Mouse (Mus musculus) limb, embryonic 12.5 days (tissue): ENCODE measurements around the gene Kcmf1. TPM values are rescaled to one million over a fixed set of nuclear protein-coding genes. Genes with fewer than 3 reads are reported as not detected.

Experiments
- ATAC-seq: fragments of 200-750 bp; cut with Nextera tagmentation; 2 replicates; pipeline ENCODE4 v1.8.0; 2017; ENCODE audit warnings: low read depth, moderate TSS enrichment; ENCODE audit not compliant: insufficient number of reproducible peaks, insufficient read depth, low FRiP score, low TSS enrichment
- H3K27ac ChIP-seq: fragments of 300-500 bp; sonication (generic); 2 replicates; pipeline ENCODE4 v1.5.1; 2016; ENCODE audit warnings: mild to moderate bottlenecking, moderate library complexity
- H3K27me3 ChIP-seq: fragments of 300-500 bp; sonication (generic); 2 replicates; pipeline ENCODE4 v1.6.1; 2016; ENCODE audit warnings: mild to moderate bottlenecking, moderate library complexity
- H3K36me3 ChIP-seq: fragments of 300-500 bp; sonication (generic); 2 replicates; pipeline ENCODE4 v1.6.1; 2016; ENCODE audit warnings: mild to moderate bottlenecking, moderate library complexity
- H3K4me1 ChIP-seq: fragments of 300-500 bp; sonication (generic); replicated peaks from 2 replicates; pipeline ENCODE4 v1.6.1; 2016
- H3K4me2 ChIP-seq: fragments of 300-500 bp; sonication (generic); 2 replicates; pipeline ENCODE4 v1.6.1; 2016; ENCODE audit warnings: mild to moderate bottlenecking, moderate library complexity
- H3K4me3 ChIP-seq: fragments of 300-500 bp; sonication (generic); replicated peaks from 2 replicates; pipeline ENCODE4 v1.5.1; 2016; ENCODE audit warnings: mild to moderate bottlenecking
- H3K9ac ChIP-seq: fragments of 300-500 bp; sonication (generic); replicated peaks from 2 replicates; pipeline ENCODE4 v1.6.1; 2016; ENCODE audit warnings: mild to moderate bottlenecking, moderate library complexity
- H3K9me3 ChIP-seq: fragments of 300-500 bp; sonication (generic); 2 replicates; pipeline ENCODE4 v1.6.1; 2016; ENCODE audit warnings: mild to moderate bottlenecking, moderate library complexity
- WGBS: fragments of 180-500 bp; shearing (Covaris S2); methylation state at CpG from one replicate; pipeline ENCODE4 v1.1.7; 2016; 5-methylcytosine and 5-hydroxymethylcytosine counted together
- polyA plus RNA-seq: library from polyadenylated mRNA; unstranded; fragments of >200 nt; fragmentation: Nextera tagmentation; extraction: Ambion mirVana; gene quantifications from 2 replicates; pipeline ENCODE4 v1.2.1, GENCODE M21; 2016

Kcmf1 gene
- polyA plus RNA-seq, 1 experiment from 2014 or later = 55.1 TPM

DNA sequence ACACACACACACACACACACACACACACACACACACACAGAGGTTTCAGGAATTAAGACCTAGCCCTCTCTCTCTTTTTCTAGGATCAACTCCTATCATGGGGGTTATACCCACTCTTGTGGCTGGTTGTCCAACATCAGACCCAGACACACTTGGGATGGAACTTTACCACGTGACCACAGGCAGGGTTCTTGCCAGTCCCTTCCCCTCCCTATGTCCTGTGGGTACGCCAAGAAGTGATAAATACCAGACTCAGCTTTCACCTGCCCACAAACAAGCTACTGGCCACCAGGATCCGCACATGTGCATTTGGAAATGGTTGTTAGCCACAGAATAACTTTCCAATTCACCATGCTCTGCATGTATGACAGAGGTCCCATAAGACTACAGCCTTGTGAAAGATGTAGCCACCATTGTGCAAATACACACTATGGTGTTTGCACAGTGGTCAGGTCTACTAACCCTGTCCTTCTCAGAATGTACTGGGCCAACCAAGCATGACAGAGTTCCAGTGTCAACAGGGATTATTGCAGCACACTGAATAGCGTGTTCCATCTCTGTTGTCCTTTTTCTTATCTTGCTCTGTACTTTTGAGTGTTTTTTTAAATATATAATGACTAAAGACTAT is 90.1 kb downstream of the Kcmf1 start:
- H3K4me2 ChIP-seq = no peak overlapping the region
- H3K9ac ChIP-seq = no peak overlapping the region
- H3K4me1 ChIP-seq = no peaks in the 10 kb centered on the region
- no peaks in the 10 kb centered on the region for H3K27me3 ChIP-seq
- 73% methylated on average over 4 of the region's 4 CpGs for WGBS
- H3K36me3 ChIP-seq = no peaks in the 10 kb centered on the region
- no peak overlapping the region for H3K4me3 ChIP-seq
- no peaks in the 10 kb centered on the region for H3K9me3 ChIP-seq
- no peak for ATAC-seq
- H3K27ac ChIP-seq = no peak overlapping the region

DNA sequence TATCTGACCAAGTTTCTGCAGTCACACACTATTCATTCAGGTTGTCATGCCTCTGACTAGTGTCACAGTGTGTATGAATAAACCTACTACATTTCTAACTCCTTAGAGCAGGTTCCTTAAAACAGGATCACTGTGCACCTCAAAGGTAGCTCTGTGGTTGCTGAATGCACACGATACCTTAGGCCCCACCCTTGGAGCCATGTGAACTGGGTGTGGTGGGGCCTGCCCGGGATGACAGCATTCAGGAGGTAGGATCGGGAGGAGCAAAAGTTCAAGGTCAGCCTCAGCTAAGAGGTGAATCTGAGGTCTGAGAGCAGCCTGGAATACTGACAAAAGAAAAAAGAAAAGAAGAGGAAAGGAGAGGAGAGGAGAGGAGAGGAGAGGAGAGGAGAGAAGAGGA is 91.4 kb downstream of the Kcmf1 start:
- Histone ChIP-seq H3K9ac (no peak overlapping the region), H3K4me3 (no peak overlapping the region), H3K36me3 (no peaks in the 10 kb centered on the region), H3K4me2 (no peak overlapping the region), H3K27ac (no peak overlapping the region), H3K27me3 (no peaks in the 10 kb centered on the region), H3K4me1 (no peaks in the 10 kb centered on the region), H3K9me3 (no peaks in the 10 kb centered on the region)
- ATAC-seq = no peak
- 58% methylated on average over 3 of the region's 3 CpGs for WGBS

DNA sequence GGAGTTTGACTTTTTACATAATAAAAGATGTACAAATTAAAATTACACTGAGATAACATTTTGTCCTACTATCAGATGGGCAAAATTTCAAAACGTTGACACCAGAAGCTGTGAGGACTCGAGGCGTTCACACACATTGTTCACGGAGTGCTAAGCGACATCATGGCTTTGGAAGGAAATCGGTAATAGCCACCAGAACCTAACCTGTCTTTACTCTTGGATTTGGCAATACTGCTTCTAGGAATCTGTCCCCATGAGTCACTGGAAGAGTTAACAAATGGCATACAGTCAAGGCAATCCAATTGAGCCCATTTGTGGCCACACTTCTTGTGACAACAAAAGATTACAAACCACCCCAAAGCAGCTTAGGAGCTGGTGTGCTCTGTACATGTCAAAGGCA is 96.1 kb downstream of the Kcmf1 start:
- 89% methylated on average over 6 of the region's 6 CpGs for WGBS
- Histone ChIP-seq H3K9ac (no peak overlapping the region), H3K9me3 (no peaks in the 10 kb centered on the region), H3K4me1 (no peaks in the 10 kb centered on the region), H3K4me2 (no peak overlapping the region), H3K4me3 (no peak overlapping the region), H3K36me3 (no peaks in the 10 kb centered on the region), H3K27ac (no peak overlapping the region), H3K27me3 (no peaks in the 10 kb centered on the region)
- no peak for ATAC-seq

DNA sequence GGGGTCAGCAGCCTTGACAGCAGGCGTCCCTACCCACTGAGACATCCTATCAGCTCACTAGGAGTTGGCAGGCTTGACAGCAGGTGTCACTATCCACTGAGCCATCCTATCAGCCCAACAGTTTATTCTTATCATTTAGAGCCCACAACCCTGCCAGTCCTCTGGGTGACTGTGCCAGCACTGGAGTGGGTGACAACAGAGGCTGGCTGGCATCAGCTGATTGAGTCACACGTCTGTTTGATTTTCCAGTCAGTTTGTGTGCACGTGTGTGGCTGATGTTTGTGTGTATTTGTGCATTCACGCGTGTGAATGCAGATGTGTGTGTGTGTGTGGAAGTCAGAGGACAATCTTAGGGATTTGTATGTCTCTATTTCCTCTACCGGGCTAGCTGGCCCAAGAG is 97.7 kb downstream of the Kcmf1 start:
- Histone ChIP-seq H3K4me3 (no peak overlapping the region), H3K36me3 (no peaks in the 10 kb centered on the region), H3K4me1 (no peaks in the 10 kb centered on the region), H3K27ac (no peak overlapping the region), H3K9me3 (no peaks in the 10 kb centered on the region), H3K9ac (no peak overlapping the region), H3K4me2 (no peak overlapping the region), H3K27me3 (no peaks in the 10 kb centered on the region)
- no peak for ATAC-seq
- 93% methylated on average over 6 of the region's 6 CpGs for WGBS

DNA sequence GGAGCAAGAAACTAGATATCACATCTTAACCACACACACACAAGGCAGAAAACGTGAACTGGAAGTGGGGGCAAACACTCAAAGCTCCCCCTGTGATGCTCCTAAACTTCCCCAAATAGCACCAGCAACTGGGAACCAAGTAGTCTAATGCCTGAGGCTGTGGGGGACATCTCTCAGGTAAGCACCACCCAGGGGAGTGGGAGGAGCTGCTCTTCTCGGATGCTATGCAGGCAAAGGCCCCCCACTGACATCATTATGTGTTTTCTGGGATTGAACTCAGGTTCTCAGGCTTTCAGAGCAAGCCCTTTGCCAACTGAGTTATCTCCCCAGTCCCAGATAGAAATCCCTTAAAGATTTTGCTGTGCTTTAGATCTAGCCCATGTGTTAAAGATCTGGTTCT is 99.1 kb downstream of the Kcmf1 start:
- ATAC-seq = no peak

DNA sequence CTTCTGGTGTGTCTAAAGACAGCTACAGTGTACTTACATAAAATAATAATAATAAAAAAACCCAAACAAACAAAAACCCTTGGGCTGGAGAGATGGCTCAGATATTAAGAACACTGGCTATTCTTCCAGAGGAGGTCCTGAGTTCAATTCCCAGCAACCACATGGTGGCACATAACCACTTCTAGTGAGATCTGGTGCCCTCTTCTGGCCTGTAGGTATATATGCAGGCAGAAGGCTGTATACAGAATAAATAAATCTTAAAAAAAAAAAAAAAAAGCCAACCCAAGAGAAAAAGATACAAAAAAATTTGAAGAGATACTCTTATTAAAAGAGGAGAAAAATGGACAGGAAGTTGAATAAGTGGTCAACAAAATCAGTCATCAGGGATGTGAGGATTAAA is 102.0 kb downstream of the Kcmf1 start:
- H3K27ac ChIP-seq = no peak overlapping the region
- H3K4me3 ChIP-seq = no peak overlapping the region
- no peaks in the 10 kb centered on the region for H3K9me3 ChIP-seq
- no peak overlapping the region for H3K4me2 ChIP-seq
- no peaks in the 10 kb centered on the region for H3K27me3 ChIP-seq
- H3K36me3 ChIP-seq = no peaks in the 10 kb centered on the region
- no peak overlapping the region for H3K9ac ChIP-seq
- no peak for ATAC-seq
- H3K4me1 ChIP-seq = no peaks in the 10 kb centered on the region

More for the DNA sequence above, 99.1 kb downstream of the Kcmf1 start:
- no peak overlapping the region for H3K4me3 ChIP-seq
- no peak overlapping the region for H3K4me2 ChIP-seq
- H3K9ac ChIP-seq = no peak overlapping the region
- H3K4me1 ChIP-seq = no peaks in the 10 kb centered on the region
- H3K27me3 ChIP-seq = no peaks in the 10 kb centered on the region
- no peaks in the 10 kb centered on the region for H3K9me3 ChIP-seq
- H3K36me3 ChIP-seq = no peaks in the 10 kb centered on the region
- no peak overlapping the region for H3K27ac ChIP-seq
- WGBS = 47% methylated on average over 2 of the region's 2 CpGs

DNA sequence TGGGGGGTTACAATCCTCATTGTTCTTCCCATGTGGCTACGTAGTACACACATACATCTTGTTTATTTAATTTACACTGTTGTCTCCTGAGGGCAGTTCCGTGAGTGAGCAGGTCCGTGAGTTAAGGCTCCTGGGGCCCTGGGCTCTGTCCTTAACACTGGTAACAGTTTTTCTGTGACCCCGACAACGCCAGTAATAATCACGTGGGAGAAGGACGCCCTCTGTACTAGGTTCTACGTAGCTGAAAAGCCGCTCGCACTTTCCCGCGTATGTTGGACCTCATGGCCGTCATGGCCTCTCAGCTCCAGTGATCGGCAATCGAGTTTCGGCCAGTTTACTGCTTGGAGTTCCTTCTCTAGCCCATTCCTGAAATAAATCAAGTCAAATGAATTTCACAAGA is 104.3 kb downstream of the Kcmf1 start:
- ATAC-seq = no peak
- Histone ChIP-seq H3K27ac (no peak overlapping the region), H3K9ac (no peak overlapping the region), H3K4me1 (no peaks in the 10 kb centered on the region), H3K4me3 (no peak overlapping the region), H3K27me3 (no peaks in the 10 kb centered on the region), H3K36me3 (no peaks in the 10 kb centered on the region), H3K9me3 (no peaks in the 10 kb centered on the region), H3K4me2 (no peak overlapping the region)
- 51% methylated on average over 16 of the region's 16 CpGs for WGBS

DNA sequence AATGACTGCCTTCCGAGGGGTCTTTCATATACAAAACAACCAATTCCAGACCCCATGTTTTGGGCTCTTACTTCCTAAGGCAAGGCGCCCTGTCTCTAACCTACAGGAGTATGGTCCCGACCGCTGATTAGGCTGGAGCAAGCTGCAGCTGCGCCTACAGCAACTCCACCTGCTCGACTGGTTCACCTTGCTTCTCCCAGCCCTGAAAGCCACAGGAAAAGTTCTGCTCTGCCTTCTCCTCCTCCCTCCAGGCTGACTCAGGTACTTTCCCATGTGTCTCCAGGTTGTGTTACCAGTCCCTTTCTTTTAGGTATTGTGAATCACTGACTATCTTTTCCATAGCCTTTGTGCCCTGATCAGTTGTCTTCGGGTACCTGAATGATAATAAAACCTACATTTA is 104.9 kb downstream of the Kcmf1 start:
- no peaks in the 10 kb centered on the region for H3K9me3 ChIP-seq
- H3K27me3 ChIP-seq = no peaks in the 10 kb centered on the region
- peaks cover 1% of the 10 kb centered on the region; the same call in 1 of the 2 replicates for H3K4me1 ChIP-seq
- H3K27ac ChIP-seq = no peak overlapping the region
- H3K36me3 ChIP-seq = no peaks in the 10 kb centered on the region
- no peak overlapping the region for H3K4me3 ChIP-seq
- ATAC-seq = no peak
- WGBS = 49% methylated on average over 7 of the region's 7 CpGs
- no peak overlapping the region for H3K9ac ChIP-seq
- no peak overlapping the region for H3K4me2 ChIP-seq

DNA sequence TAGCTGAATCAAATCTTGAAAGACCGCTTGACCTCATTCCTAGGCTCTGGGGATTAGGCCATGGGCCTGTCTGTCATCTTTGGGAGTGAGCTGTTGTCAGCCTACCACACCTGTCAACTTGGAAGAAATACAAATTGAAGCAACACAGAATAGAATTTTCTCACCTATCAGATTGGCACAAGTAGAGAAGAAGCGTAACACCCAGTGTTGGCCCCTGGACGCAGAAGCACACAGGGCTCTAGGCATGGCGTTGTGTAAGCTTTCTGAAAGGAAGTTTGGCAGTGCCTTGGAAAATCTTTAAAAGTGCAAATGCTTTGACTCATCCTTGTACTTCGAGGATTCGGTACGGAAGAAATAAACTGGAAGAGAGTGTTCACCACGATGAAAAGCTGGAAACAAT is 107.1 kb downstream of the Kcmf1 start:
- H3K4me2 ChIP-seq = no peak overlapping the region
- H3K4me3 ChIP-seq = no peak overlapping the region
- ATAC-seq = no peak
- no peaks in the 10 kb centered on the region for H3K27me3 ChIP-seq
- peaks cover 4% of the 10 kb centered on the region; the same call in 1 of the 2 replicates for H3K4me1 ChIP-seq
- 94% methylated on average over 8 of the region's 8 CpGs for WGBS
- no peak overlapping the region for H3K27ac ChIP-seq
- H3K9me3 ChIP-seq = no peaks in the 10 kb centered on the region
- no peaks in the 10 kb centered on the region for H3K36me3 ChIP-seq
- no peak overlapping the region for H3K9ac ChIP-seq

Other genes starting within 250 kb of the Kcmf1 start
- gene Tcf7l1, start 110.7 kb downstream of the Kcmf1 start, polyA plus RNA-seq = 49.3 and 58.3 TPM in 2 replicates
- gene Tmsb10, start 58.8 kb upstream of the Kcmf1 start, polyA plus RNA-seq = 3,675 and 3,954 TPM in 2 replicates